Mouse (Mus musculus) small intestine, adult 2 months (tissue): ENCODE results near the gene Crlf1. TPM values are rescaled to one million over a fixed set of nuclear protein-coding genes. Genes with fewer than 3 reads are reported as not detected.

Source experiments
- H3K27ac ChIP-seq: fragments of 200-500 bp; 2 replicates; pipeline ENCODE4 v1.5.1; 2012; ENCODE audit warnings: low read depth, low read length, control low read depth, inconsistent platforms; ENCODE audit not compliant: insufficient read depth
- H3K27me3 ChIP-seq: fragments of 200-500 bp; 2 replicates; pipeline ENCODE4 v1.6.1; 2012; ENCODE audit warnings: mild to moderate bottlenecking, moderate library complexity, low read length, inconsistent platforms; ENCODE audit not compliant: control insufficient read depth, insufficient read depth
- H3K36me3 ChIP-seq: fragments of 200-500 bp; 2 replicates; pipeline ENCODE4 v1.6.1; 2012; ENCODE audit warnings: mild to moderate bottlenecking, low read length, control low read depth, inconsistent platforms; ENCODE audit not compliant: control insufficient read depth, insufficient read depth
- H3K4me1 ChIP-seq: fragments of 200-500 bp; 2 replicates; pipeline ENCODE4 v1.6.1; 2012; ENCODE audit warnings: low read length, inconsistent platforms, mixed read lengths; ENCODE audit not compliant: control insufficient read depth, insufficient read depth, insufficient read length
- H3K4me3 ChIP-seq: fragments of 200-500 bp; 2 replicates; pipeline ENCODE4 v1.5.1; 2012; ENCODE audit warnings: low read depth, mild to moderate bottlenecking, control low read depth, inconsistent platforms, low read length, moderate library complexity
- CTCF ChIP-seq: fragments of 200-500 bp; IDR thresholded peaks from 2 replicates; pipeline ENCODE4 v1.5.1; 2012; ENCODE audit warnings: low read depth, mild to moderate bottlenecking, control low read depth, inconsistent platforms, low read length, moderate library complexity, mixed read lengths; ENCODE audit not compliant: insufficient replicate concordance, insufficient read length; ENCODE audit errors: extremely low read depth
- POLR2A ChIP-seq: fragments of 200-500 bp; IDR thresholded peaks from 2 replicates; pipeline ENCODE4 v1.6.1; 2012; ENCODE audit warnings: low read depth, mild to moderate bottlenecking, control low read depth, inconsistent platforms, low read length, moderate library complexity
- WGBS: fragments of 180-500 bp; shearing (Covaris S2); methylation state at CpG from one replicate; pipeline ENCODE4 v1.1.7; 2018; 5-methylcytosine and 5-hydroxymethylcytosine counted together
- polyA plus RNA-seq: library from polyadenylated mRNA; depleted of rRNA; stranded (reverse); fragments of >200 nt; gene quantifications from 2 replicates; pipeline ENCODE4 v1.2.3, GENCODE M21; 2012

The Crlf1 gene
- polyA plus RNA-seq, 1 experiment: 2.3 TPM

DNA sequence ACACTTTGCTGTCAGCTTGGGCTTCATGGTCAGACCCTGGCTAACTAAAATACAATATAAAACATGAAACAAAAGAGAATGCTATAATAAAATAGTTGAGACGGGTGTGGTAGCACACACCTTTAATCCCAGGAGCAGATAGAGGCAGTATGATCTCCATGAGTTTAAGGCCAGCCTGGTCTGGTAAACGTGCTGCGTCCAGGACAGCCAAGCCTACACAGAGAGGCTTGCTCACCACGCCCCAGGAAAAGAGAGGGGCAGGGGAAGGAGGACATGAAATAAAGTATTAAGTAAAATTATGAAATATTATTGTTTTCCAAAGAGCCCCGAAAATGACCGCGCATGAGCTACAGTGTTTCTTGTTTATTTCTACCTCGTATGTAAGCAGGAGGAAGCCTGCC, 34.2 kb downstream of the Crlf1 start:
- no peak for TF ChIP-seq POLR2A
- peak; percentile 14; the same call in 1 of the 2 replicates for TF ChIP-seq CTCF
- Histone ChIP-seq H3K4me3 (peak overlapping the region; percentile 95), H3K27me3 (no peaks in the 10 kb centered on the region), H3K4me1 (peaks cover 17% of the 10 kb centered on the region), H3K36me3 (peaks cover 20% of the 10 kb centered on the region), H3K27ac (peak overlapping the region; percentile 58)
- 1% methylated on average over 8 of the region's 8 CpGs for WGBS

DNA sequence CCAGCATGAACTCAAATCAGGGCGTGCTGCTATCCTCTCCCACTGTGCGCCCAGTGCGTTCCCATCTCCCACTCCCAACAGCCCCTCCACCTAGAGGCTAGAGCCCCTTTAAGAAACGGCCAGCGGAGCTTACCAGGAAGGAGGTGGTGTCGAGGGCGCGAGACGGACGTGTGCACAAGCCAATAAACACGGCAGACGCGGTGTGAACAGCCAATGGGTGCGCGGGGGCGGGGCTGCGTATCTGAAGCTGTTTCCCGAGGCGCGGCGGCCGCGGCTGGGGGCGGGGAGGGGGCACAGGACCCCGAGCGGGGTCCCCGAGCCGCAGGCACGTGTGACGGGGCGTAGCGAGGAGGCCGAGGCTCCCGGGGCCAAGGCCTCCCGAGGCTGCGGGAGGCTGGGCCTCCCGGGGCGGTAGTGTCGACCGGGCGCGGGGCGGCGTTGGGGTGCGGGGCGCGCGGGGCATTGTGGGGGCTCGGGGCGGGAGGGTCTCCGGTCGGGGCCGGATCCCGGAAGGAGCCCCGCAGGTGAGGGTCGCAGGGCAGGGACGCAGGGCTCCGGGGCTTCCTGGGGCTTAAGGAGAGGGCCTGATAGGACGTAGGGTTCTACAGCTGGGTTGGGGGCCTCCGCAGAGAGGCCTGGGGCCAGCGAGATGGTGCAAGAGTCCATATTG, 34.7 kb downstream of the Crlf1 start, which contains the start of the genes Fkbp8 and Kxd1:
Gene Fkbp8, plus strand, starts transcription at position 213 of the 670 bp plus-strand sequence.
Gene Kxd1, minus strand, starts transcription at position 445 of the 670 bp plus-strand sequence.
- WGBS: under 1% methylated on average over 61 of the region's 61 CpGs
- Histone ChIP-seq H3K27me3 (no peaks in the 10 kb centered on the region), H3K36me3 (peaks cover 25% of the 10 kb centered on the region), H3K4me1 (peaks cover 17% of the 10 kb centered on the region), H3K27ac (peak within 1 kb of the TSS; percentile 93), H3K4me3 (peak within 1 kb of the TSS; percentile 95)
- TF ChIP-seq CTCF (no peak), POLR2A (0 out of 2 replicates have a peak, but pooled peaks have one; percentile 10)

DNA sequence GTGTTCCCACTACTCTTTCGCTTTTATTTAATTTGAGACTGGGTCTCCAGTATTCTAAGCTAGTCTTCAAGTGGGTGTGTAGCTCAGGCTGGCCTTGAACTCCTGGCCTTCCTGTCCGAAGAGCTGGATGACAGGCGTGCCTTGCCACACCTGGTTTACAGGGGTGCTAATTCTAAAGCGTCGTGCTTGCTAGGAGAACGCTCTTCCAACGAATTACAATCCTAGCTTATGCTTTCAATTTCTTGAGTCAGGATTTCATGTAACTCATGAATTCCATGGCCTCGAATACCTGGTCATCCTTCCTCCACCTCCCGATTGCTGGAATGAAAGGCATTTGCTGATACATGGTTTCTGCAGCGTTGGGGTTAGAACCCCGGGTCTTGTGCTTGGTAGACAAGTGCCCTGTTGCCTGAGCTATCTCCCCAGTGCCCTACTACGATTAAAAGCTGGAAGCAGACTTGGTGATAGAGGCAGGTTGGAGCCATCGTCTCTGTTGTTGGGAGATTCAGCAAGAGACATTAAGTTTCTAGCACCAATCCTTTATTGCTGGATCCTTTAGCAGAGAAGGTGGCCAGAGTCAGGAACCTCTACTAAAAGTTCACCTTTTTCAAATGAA, 35.3 kb downstream of the Crlf1 start:
- Histone ChIP-seq H3K27me3 (no peaks in the 10 kb centered on the region), H3K4me3 (peak overlapping the region; percentile 95), H3K27ac (peak overlapping the region; percentile 93), H3K36me3 (peaks cover 29% of the 10 kb centered on the region), H3K4me1 (peaks cover 17% of the 10 kb centered on the region)
- TF ChIP-seq CTCF: no peak
- no peak for TF ChIP-seq POLR2A
- 8% methylated on average over 13 of the region's 13 CpGs for whole genome bisulfite sequencing

DNA sequence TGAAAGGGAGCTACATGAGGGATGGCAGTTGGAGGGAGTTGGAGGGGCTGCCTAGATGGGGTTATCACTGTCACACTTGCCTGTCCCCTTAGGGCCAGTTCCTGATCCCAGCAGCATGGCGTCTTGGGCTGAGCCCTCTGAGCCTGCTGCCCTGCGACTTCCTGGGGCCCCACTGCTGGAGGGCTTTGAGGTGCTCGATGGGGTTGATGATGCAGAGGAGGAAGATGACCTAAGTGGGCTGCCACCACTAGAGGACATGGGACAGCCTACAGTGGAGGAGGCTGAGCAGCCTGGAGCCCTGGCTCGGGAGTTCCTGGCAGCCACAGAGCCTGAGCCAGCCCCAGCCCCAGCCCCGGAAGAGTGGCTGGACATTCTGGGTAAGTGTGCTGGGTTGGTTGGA, 36.3 kb downstream of the Crlf1 start:
- H3K27ac ChIP-seq: peak overlapping the region; percentile 83
- H3K4me1 ChIP-seq: peaks cover 13% of the 10 kb centered on the region
- H3K36me3 ChIP-seq: peaks cover 35% of the 10 kb centered on the region
- WGBS: 62% methylated on average over 5 of the region's 5 CpGs
- H3K4me3 ChIP-seq: 0 out of 2 replicates have a peak overlapping the region, but pooled peaks have one; percentile 3
- no peaks in the 10 kb centered on the region for H3K27me3 ChIP-seq
- no peak for TF ChIP-seq CTCF
- no peak for TF ChIP-seq POLR2A

DNA sequence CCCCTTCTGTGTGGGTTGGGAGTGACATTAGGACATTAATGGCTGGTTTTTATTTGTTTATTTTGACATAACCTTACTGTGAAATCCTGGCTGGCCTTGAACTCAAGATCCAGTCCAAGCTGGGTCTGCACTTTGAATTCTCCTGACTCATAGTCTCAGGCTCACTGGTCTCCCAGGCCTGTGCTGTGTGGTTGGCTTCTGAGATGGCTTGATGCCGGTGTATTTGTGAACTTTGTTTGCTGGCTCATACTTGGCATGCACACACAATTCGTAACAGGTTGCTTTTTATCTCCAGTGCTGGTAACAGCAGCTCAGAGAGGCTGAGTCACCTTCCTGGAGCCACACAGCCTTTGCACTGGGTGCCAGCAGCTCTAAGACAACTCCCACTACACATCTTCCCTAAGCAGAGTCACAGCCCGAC, 36.8 kb downstream of the Crlf1 start:
- Histone ChIP-seq H3K36me3 (peaks cover 40% of the 10 kb centered on the region), H3K27ac (peak overlapping the region; percentile 83), H3K4me1 (peaks cover 13% of the 10 kb centered on the region), H3K27me3 (no peaks in the 10 kb centered on the region), H3K4me3 (no peak overlapping the region)
- no peak for TF ChIP-seq CTCF
- TF ChIP-seq POLR2A: no peak
- 46% methylated on average over 3 of the region's 3 CpGs for WGBS

DNA sequence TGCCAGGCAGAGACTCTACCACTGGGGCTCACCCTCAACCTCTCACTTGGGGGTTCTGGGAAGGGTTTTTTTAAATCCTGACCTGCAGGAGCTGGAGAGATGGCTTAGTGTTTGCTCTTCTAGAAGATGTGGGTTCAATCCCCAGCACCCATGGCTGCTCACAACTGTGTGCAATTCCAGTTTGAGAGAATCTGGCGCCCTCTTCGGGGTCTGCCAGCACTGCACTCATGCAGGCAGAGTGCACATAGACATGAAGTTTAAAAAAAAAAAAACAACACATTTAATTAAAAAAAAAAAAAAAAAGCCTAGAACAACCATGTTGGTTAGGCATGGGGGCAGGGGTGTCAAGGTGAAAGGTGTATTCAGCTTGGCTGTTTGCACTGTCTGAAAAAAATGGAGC, 37.4 kb downstream of the Crlf1 start:
- H3K27ac ChIP-seq: peak overlapping the region; percentile 55
- H3K4me3 ChIP-seq: no peak overlapping the region
- H3K4me1 ChIP-seq: peaks cover 13% of the 10 kb centered on the region
- TF ChIP-seq CTCF (no peak), POLR2A (no peak)
- no peaks in the 10 kb centered on the region for H3K27me3 ChIP-seq
- WGBS: 83% methylated on average over 2 of the region's 2 CpGs
- H3K36me3 ChIP-seq: peaks cover 45% of the 10 kb centered on the region

DNA sequence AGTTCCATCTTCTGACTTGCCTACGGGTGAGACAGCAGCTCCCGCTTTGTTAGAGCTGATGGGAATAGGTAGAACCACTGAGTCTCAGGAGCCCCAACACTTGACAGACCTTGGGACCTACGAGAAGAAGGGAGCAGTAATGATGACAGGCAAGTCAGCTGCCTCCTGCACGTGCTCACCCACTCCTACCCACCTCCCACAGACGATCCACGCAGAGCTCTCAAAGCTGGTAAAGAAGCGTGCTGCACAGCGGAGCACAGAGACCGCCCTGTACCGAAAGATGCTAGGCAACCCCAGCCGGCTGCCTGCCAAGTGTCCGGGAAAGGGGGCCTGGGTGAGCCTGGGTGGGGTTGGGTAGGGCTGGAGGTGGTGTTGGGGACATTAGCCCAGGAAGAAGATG, 41.3 kb downstream of the Crlf1 start:
- Histone ChIP-seq H3K4me1 (peaks cover 8% of the 10 kb centered on the region), H3K27ac (no peak overlapping the region), H3K36me3 (peaks cover 54% of the 10 kb centered on the region), H3K27me3 (no peaks in the 10 kb centered on the region), H3K4me3 (no peak overlapping the region)
- 91% methylated on average over 12 of the region's 12 CpGs for WGBS
- TF ChIP-seq POLR2A: no peak
- no peak for TF ChIP-seq CTCF
